Mouse (Mus musculus): Measurements from ENCODE around the gene Hist1h2ae.
"Not testable (repeated sequence)": the region's sequence is repeated elsewhere in the genome, so short reads cannot be mapped to it uniquely, and the experiment has no call there.

Gene Hist1h2ae

DNA sequence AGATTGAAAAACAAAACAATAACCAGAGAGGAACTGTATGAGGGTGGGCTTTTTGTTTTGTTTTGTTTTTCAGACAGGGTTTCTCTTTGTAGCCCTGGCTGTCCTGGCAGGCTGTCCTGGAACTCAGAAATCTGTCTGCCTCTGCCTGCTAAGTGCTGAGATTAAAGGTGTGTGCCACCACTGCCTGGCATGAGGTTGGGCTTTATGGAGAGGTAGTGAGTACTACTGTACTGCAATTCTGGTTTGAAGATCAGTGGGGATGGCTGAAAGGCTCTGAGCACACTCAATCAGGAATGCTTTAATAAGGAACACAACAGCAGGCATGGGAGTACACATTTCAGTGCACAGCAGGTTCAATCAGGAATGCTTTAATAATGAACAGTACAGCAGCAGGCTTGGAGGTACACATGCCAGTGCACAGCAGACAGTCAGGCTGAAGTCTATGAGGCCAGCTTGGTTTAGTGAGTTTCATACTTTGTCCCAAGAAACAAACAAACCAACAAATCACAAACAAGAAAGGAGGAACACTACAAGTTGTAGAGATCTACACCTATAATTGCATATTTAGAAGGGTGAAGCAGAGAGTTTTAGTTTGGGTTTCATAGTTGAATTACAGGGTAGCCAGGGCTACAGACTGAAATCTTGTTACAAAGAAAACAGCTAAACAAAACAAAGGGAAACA lies 12.5 kb upstream of the Hist1h2ae start:
- DNase-seq (ENCODE audit: low read depth, low spot score), result no peak

DNA sequence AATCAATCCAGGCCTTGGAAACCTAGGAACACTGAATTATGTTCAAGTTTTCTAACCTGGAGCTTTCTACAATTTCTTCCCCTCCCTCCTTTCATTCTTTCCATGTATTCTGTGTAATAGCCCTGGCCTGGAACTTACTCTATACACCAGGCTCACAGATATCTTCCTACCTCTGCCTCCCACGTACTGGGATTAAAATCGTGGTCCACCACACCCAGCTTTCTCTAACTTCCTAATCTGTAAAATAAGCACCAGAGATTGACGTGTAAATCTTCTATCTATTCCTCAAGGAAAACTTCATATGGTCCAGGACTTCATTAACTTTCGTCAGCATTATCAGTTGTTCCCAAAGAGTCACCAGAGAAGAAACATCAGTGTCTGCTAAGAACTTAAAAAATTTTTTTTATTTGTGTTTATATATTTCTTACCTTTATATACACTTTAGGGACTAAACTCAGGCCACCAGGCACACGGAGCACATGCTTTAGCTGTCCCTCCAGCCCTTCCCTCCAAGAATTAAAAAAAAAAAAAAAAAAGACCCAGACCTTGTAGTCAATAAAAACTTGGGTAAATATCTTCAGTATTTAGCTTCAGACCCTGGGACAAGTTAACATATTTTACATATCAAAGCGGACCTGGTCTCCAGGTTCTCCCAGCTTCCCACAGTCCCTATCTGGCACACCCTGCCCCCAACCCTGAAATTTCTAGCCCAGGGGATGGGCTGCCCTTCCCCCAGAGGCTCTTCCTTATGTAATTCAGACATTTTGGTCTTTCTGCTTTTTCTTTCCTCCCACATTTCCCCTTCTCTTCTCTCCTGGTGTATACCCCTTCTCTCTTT lies 11.4 kb upstream of the Hist1h2ae start:
- DNase-seq (ENCODE audit: low read depth, low spot score), result no peak

DNA sequence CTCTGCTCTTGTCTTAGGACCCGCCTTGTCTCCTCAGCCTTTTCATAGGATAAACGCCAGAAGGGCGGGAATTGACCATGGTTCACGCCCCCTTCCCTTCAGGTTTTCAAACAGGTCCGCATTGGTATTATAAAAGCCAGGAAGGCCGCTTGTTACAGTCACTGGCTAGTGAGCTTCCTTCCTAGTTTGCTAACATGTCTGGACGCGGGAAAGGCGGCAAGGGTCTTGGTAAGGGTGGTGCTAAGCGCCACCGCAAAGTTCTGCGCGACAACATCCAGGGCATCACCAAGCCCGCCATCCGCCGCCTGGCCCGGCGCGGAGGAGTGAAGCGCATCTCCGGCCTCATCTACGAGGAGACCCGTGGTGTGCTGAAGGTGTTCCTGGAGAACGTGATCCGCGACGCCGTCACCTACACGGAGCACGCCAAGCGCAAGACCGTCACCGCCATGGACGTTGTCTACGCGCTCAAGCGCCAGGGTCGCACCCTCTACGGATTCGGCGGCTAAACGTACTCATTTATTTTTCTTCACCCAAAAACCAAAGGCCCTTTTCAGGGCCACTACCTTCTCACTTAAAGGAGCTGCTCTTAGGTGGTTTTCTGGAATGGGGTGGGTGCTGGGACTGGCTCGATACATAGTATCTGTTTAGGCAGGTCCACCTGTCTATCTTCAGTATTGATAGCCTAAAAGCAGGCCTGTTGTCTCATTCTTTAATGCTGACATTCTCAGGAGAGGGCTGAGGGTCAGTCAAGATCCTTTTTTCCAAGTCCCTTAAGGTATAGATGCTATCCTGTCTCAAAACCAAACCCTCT lies 10.6 kb upstream of the Hist1h2ae start, which contains the start of gene Hist1h4d:
Hist1h4d (plus strand) TSS at position 191 of the 811 bp plus-strand sequence.
- DNase-seq (ENCODE audit: low read depth, low spot score), result peak; percentile 99

DNA sequence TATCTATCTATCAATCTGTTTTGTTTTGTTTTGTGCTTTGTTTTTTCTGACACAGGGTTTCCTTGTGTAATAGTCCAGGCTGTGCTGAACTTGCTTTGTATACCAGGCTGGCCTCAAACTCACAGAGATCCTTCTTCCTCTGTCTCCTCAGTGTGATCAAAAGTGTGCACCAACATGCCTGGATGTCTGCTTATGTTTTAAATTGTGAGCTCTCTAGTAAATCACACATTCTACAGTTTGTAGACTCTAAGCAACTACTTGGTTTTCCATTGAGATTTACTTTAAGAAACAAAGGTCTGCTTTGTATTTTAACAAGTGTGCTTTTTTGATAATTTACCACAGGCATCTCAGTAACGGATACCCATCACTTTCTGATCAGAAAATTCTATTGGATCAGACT lies 6.8 kb upstream of the Hist1h2ae start:
- no peak for DNase-seq (ENCODE audit: low read depth, low spot score)

DNA sequence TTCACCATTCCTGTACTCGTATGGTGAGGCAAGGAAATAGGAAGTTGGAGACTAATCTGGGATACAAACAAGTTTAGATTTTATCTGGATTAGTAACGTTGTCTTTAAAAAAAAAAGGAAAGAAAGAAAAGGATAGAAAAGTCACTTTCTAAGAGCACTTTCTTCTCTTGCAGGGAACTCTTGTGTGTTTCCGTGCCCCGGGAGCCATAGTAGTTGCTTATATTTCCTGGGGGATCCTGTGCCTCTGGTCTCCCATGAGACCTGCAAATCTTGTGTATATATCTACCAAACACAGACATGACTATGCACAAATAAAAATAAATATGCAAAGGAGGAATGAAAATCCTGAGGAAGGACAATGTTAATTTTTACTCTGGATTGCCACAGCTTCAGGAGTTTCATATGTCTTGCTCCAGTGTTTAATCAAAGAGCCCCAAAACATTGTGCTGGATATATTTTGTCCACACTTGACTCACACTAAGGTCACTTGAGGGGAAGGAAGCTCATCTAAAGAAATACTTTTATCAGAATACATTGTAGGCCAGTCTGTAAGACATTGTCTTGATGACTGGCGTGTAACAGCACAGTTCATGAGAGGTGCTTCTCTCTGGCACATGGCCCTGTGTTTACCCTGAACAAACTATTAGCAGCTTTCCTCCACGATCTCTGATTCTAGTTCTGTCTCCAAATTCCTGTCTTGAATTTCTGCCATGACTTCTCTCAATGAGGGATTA lies 6.1 kb upstream of the Hist1h2ae start:
- DNase-seq (ENCODE audit: low read depth, low spot score), result no peak

DNA sequence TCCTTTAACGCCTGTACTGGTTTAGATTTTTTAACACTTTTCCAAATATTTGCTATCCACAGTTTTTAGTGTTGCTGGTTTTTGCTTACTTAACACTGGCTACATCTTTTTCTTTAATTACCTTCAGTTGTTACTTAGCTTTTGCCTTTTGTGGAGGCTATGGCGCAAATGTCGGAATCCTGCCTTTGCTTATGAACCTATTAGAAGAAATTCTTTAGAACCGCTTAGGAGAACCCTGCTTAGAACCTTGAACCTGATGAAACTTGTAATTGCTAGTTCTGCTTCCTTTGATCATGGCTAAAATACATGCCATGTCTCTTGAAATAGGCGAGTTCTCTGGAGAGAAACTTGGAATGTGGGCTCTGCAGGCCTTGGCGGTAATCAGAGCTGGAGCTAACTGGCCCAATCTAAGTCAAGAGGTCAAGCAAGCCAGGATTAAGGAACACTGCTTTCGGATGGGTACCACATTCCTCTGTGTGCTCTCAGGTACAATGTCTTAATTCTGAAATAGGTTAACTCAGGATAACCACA lies 5.4 kb upstream of the Hist1h2ae start:
- no peak for DNase-seq (ENCODE audit: low read depth, low spot score)

DNA sequence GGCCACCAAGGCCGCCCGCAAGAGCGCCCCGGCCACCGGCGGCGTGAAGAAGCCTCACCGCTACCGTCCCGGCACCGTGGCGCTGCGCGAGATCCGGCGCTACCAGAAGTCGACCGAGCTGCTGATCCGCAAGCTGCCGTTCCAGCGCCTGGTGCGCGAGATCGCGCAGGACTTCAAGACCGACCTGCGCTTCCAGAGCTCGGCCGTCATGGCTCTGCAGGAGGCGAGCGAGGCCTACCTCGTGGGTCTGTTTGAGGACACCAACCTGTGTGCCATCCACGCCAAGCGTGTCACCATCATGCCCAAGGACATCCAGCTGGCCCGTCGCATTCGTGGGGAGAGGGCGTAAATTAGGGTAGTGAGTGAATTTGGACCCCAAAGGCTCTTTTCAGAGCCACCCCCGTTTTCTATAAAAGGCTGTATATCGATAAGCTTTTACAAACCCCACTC lies 4.9 kb upstream of the Hist1h2ae start:
- DNase-seq (ENCODE audit: low read depth, low spot score), result not testable (repeated sequence)

DNA sequence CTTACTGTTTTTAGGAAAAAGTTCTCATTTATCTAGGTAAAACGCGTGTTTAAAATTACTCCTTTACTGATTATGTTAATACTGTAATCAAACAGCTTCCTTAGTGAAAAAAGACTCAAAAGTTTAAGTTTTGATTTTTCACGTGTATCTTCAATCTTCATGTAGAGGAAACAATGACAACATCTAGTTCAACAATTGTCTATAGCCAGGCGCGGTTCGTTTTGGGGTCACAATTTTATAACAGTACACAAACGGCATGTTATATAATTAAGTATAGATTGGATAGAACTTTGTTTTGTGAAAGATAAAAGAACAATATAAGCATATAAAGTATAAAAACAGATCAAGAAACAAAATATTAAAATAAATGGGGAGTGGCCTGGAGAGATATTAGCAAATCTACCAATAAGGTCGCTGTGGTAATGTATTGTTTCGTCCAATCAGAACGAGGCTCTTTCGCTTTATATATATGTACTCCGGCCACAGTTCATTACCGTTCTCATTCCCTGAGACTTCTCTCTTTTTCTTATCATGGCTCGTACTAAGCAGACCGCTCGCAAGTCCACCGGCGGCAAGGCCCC lies 4.3 kb upstream of the Hist1h2ae start, which contains the start of gene Hist1h3d:
Hist1h3d (plus strand) TSS at position 493 of the 581 bp plus-strand sequence.
- DNase-seq (ENCODE audit: low read depth, low spot score), result peak; percentile 91

DNA sequence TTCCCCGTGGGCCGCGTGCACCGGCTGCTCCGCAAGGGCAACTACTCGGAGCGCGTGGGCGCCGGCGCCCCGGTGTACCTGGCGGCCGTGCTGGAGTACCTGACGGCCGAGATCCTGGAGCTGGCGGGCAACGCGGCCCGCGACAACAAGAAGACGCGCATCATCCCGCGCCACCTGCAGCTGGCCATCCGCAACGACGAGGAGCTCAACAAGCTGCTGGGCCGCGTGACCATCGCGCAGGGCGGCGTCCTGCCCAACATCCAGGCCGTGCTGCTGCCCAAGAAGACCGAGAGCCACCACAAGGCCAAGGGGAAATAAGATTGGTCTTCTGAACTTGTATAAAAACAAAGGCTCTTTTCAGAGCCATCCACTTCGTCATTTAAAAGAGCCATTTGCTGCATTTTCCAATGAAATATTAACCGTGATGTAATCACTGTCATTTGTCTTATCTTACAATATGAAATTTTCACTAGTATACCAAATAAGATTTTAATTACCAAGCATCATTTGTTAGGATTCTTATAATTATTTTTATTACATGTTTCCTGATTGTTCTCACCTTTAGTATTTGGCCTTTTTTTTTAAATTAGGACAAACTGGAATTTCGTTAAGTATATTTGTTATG lies 3.6 kb upstream of the Hist1h2ae start:
- DNase-seq (ENCODE audit: low read depth, low spot score), result not testable (repeated sequence)

DNA sequence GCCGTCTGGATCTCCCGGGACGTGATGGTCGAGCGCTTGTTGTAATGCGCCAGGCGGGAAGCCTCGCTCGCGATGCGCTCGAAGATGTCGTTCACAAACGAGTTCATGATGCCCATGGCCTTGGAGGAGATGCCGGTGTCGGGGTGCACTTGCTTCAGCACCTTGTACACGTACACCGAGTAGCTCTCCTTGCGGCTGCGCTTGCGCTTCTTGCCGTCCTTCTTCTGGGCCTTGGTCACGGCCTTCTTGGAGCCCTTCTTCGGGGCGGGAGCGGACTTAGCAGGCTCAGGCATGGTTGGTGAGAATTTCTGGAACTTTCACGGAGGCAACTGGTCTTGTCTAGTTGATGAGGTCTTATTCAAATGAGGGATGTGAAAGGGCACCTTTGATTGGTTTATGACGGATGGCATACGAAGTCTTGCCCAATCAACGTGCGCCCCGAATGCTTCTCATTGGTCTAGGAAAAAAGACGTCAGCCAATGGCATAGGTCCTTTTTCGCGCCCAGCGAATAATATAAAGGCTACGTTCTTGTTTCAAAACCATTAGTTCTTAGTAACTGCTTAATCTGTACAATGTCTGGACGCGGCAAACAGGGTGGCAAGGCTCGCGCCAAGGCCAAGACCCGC lies 3.0 kb upstream of the Hist1h2ae start, which contains the start of the genes Hist1h2bf and Hist1h2ad:
Hist1h2bf (minus strand) TSS at position 299 of the 627 bp plus-strand sequence.
Hist1h2ad (plus strand) TSS at position 484 of the 627 bp plus-strand sequence.
- peak; percentile 99 for DNase-seq (ENCODE audit: low read depth, low spot score)

DNA sequence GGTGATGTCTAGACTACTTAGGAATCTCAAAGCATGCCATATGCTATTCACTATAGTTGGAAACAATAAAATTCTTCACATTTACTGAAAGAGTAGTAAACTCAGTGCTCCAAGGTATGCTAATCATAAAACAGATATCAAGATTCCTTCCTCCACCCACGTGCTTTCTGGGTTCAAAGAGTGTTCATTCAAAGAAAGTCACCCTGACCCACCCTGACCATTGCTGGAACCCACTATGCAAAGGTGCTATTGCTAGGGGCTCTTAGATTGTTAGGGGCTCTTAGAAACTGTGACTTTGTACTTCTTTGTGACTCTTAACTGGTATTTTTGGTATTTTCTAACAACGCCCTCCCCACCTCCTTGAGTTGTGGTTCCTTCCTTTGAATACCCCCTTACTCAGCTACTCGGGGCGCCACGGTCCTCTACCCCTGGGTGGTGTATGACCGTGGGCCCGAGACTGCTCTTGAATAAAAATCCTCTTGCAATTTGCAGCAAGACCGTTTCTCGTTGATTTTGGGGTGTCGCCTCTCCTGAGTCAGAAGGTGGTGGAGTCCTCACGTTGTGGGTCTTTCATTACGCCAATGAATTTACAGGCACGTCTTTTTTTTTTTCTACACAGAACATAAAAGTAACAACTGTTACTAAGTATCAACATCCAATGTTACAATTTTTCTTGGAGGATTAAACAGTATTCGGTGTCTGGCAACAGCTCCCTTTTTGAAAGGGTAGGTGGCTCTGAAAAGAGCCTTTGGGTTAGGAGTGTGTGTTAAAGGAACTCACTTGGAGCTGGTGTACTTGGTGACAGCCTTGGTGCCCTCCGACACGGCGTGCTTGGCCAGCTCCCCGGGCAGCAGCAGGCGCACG lies 2.2 kb upstream of the Hist1h2ae start:
- DNase-seq (ENCODE audit: low read depth, low spot score), result not testable (repeated sequence)

DNA sequence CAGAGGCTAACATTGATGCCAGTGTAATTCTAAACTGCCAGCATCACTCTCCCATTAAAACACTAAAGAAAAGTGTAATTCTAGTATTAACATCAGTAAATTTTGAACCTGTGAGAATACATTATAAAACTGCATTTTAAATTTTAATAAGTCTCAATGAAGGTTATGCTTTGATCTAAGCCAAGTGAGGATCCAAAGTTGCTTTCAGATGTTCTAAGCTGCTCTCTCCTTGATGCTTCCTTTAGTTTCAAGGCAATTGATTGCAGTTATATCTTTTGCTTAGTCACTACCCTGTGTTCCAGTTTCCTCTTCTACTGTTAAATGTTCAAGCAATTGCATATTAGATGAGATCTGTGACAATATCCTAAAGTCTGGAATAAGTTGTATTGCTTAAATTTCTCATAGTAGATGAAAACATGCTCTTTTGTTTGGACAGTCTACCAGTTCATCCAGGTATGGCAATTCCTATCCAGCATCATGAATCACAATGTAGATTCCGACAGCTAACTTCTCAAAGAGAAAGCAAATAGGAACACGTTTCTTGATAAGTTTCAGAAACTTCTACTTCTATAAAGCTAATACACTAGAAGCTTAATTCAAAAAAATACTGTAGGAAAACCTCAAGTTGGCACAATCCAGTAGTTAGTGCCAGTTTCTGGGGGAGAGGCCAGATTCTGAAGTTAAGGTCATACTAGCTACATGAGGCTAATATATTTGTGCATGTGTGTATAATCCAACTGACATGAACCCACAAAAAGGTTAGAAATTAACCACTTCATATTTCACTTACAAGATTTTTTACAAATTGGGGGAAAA lies 1.4 kb upstream of the Hist1h2ae start:
- no peak for DNase-seq (ENCODE audit: low read depth, low spot score)

DNA sequence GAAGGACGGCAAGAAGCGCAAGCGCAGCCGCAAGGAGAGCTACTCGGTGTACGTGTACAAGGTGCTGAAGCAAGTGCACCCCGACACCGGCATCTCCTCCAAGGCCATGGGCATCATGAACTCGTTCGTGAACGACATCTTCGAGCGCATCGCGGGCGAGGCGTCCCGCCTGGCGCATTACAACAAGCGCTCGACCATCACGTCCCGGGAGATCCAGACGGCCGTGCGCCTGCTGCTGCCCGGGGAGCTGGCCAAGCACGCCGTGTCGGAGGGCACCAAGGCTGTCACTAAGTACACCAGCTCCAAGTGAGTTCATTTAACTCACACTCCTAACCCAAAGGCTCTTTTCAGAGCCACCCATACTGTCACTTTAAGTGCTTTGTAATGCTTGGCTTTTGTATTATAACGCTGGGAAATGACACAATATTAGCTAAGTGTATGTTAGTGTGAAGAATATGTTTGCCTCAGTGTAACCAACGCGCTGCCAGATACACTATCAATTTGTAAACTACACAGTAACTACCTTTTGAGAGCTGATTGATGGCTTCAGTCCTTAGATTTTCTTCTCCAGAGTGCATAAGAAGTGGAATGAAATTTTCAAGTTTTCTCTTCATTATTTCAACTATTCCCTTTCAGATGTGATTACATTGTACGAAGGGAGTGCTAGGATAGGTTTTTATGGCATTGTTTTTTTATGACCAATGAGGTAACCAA lies 641 bp upstream of the Hist1h2ae start:
- DNase-seq (ENCODE audit: low read depth, low spot score), result not testable (repeated sequence)

DNA sequence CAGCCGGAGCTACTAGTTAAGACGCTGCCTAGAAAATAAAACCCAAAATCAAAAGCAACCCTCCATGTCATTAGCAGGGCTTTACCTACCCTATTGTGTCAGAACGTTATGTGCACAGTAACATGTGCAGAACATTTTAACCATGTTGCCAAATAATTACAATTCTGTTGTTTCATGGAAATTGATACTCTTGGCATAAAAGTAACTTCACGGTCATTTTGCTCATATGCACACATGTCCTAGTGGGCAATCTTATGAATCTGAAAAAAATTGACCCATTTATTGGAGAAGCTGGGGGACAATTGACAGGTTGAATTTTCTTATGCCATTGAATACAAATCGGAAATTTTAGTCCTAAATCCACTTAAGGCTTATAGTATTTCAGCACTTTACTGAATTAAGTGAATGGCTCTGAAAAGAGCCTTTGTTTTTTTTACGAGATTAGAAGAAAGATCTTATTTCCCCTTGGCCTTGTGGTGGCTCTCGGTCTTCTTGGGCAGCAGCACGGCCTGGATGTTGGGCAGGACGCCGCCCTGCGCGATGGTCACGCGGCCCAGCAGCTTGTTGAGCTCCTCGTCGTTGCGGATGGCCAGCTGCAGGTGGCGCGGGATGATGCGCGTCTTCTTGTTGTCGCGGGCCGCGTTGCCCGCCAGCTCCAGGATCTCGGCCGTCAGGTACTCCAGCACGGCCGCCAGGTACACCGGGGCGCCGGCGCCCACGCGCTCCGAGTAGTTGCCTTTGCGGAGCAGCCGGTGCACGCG lies 579 bp downstream of the Hist1h2ae start:
- DNase-seq (ENCODE audit: low read depth, low spot score), result not testable (repeated sequence)

DNA sequence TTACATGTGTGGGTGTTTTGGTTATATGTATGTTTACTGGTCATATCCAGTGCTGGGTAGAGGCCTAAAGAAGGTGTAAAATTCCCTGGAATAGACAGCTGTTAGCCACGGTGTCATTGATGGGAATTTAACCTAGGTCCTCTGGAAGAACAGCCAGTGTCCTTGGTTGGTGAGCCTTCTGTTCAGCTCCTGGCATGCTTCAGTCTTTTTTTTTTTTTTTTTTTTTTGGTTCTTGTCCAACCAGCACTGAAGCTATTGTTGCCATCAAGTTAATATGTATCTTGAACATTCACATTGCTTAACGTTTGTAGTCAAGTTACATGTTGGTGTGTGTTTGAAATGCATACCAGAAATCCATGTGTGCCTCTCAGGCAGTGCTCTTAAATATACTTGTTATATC lies 6.5 kb downstream of the Hist1h2ae start:
- no peak for DNase-seq (ENCODE audit: low read depth, low spot score)
